Mouse (Mus musculus) embryo, embryonic 10.5 days (tissue): ENCODE measurements at regions not wholly inside any gene's neighbourhood (a gene's known extent, or its start where the extent isn't known, plus 50 kb on each side); places are given as distances from the start of the nearest gene placed in this dataset.
A peak's percentile ranks its signal among the peaks of the same experiment; 100 is the strongest.

Experiments used
- DNase-seq: peaks from one replicate; pipeline ENCODE4 v3.0.0-alpha.2; 2015; ENCODE audit warnings: low spot score

DNA sequence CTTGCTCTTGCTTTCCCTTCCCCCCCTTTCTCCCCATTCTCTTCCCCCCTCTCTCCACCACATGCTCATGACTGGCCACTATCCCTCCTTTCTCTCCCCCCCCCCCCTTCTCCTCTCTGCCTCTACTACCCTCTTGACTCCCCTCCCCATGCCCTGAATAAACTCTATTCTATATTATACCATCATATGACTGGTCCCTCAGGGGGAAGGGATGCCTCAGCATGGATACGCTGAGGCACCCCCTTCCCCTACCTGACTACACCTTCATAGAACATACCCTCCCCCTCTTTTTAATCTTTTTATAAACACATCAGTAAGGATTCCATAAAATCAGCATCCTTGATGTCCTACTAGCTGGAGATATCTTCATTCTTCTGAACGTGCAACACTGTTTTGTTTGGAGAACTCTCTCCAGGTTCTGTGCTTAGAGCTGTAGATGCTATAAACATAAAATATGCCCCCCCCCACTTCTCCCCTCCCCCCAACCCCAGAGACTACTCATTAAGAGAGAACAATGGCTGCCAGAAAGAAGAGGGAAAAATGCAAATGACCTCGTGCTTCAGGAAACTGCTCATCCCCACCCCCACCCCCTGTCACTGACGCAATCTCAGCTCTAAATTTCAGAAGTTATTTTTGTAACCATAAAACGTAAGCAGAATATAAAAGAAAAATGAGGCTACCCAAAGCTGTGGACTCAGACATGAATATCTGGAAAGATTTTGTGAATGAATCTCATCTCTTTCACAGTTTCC lies 102.3 kb downstream of the Pja2 start:
- no peak for DNase-seq

DNA sequence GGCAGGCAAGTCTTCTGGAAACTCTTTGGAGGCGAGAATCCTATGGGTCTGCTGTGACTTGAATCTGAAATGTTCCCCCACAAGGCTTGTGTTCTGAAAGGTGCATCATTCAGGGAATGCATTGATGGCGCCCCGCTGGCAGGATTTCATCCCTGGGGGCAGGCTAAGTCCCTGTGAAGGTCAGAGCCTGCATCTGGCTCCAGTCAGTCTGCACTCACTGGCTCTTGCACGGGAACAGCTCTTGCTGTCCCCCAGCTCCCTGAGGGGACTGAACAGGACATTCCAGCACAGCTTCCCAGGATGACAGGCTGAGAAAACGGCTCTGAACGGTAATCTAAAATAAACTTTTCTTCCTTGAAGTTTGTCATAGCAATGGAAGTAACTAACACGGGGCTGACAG lies 117.1 kb downstream of the Pja2 start:
- DNase-seq: peak; percentile 33

DNA sequence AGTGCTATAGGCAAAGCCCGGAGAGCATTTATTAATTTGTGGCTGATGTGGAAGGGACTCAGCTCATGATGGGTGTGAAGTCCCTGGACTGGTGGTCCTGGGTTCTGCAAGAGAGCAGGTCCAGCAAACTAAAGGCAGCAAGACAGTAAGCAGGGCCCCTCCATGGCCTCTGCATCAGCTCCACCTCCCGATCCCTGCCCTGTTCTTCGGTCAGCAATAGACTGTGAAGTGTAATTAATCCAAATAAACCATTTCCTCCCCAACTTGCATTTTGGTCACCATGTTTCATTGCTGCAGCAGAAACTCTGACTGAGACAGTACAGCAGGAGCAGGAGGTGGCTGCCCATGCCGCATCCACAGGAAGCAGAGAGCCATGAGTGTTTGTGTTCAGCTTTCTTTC lies 118.5 kb downstream of the Pja2 start:
- no peak for DNase-seq

DNA sequence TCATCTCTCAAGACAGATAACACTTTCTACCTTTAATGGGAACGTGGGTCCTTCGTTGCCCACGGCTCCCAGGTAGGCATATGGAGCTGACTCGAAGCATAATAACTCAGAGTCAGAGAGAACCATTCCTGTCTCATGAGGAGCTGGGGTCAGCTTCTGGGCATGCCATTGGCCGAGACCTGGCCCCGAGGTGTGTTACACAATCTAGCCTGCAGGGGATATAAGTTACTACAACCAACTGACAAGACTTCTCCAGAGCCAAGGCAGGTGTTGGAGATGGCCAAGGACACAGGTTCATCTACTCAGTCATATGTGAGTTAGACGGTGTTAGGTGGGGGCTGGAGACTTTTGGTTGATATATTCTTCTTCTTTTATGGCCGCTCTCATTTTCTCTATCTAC lies 120.4 kb downstream of the Pja2 start:
- no peak for DNase-seq

DNA sequence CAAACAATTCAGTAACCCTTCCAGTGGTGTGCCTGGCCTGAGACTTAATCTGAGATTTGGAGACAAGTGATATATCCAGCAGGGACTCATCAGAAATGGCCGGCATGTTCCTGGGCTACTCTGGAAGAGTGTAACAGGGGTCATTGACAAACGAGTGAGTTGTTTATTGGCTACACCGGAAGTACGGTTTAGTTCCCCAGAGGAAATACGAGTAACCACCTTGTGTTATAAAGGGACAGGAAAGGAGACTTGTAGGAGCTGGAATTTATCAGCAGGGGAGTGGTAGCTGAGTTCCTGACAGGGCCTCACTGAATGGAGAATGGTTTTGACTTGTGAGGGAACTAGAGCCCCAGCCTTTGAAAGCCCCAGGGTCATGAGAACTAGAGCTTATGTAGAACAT lies 121.3 kb downstream of the Pja2 start:
- DNase-seq: no peak

DNA sequence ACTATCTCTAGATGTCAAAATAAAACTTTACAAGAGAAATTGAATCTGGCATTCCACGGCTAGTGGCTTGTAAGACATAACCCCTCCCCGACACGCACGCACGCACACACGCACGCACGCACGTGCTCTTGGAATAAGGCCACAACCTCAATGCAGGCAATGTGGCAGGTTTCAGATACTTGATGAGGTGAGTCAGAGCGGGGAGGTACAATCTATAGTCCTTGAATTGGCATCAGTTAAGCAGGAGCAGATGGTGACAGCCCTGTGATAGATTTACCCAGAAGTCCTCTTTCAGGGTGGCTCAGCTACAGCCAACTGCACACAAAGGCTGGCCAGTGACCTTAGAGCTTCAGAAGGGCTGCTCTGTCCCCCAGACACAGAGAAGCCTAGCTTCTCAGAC lies 122.1 kb downstream of the Pja2 start:
- DNase-seq: no peak

DNA sequence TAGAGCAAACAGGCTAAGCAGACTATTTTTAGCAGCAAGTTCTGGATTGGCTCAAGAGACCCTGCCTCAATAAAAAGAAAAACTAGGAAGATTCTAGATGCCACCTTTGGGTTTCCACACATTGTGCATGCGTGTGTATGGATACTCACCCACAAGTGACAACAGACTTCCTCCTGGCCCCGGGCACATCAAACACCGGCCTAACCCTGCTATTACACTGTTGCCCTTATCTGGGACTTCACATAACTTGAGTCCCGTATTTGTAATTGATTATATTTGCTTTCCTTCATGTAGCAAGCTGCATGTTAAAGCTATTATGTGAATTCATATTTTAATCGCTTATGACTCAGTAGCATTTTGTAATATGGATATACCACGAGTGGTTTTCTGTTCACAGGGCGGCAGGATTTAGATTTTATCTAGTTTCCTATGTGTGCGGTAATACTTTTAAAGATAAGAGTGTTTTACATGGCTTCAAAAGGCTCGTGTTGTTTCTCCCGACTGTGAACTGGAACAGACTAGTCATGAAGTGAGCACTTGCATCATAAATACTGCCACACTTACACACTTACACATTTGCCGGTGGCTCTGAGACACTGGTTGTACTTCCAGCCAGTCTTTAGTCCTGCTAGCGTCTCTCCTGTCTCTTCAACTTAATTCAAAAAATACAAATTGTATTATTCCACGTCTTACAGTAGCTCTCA lies 123.4 kb downstream of the Pja2 start:
- DNase-seq: no peak

DNA sequence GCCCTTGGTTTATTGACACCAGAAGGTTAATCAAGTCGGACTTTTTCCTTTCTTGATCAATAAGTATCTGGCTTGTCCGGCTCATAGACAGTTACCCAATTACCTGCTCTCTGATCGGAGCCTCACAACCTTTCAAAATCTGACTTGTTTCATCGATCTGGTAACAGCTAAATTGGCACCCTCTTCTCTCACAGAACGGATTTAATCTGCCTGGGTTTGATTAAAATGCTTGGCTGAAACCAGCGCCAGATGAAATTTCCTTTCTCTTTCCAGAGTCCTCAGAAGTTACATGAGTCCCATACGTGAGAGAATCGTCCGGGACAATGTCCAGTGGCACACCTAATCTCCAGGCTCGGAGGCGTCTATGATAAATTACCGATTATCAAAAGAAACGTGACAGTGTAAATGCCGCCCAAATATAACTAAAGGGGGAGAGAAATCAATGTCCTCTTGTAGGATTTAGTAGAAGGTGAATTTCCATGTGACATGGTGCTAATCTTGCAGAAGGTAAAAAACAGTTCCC lies 125.5 kb downstream of the Pja2 start:
- no peak for DNase-seq

DNA sequence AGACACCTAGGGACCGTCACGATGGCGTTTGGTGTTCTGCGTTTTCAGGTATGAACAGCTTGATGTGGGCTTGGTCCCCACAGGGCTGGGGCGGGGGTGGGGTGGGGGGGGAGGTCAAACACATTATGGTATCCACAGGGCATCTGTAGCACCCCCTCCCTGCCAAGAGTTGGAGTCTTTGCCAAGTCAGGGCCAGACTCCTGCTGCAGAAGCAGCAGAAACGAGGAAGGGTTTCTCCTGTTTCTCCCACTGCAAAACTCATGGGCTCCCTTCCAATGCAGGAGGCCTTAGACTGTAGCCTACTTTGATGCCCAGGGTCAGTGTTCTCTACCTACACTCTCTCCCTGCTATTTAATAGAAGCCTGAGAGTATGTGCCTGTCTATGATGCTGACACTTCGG lies 128.1 kb downstream of the Pja2 start:
- DNase-seq: no peak

DNA sequence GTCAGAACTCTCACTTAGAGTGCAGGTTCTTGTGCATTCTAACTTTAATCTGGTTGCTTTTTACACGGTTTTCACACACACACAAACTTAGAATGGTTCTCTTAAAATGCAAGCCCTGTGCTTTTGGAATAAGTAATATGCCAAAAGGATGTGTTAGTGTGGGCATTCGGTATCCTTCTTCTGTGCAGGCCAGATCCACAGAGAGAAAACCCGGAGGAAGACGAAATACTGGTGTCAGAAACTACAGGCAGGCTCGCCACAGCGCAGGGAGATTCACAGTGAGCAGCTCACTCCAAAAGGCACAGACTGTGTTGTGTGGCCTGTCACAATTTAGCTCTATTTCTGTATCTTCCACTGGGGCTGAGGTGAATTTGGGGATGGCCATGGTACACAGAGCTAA lies 129.5 kb downstream of the Pja2 start:
- DNase-seq: no peak

DNA sequence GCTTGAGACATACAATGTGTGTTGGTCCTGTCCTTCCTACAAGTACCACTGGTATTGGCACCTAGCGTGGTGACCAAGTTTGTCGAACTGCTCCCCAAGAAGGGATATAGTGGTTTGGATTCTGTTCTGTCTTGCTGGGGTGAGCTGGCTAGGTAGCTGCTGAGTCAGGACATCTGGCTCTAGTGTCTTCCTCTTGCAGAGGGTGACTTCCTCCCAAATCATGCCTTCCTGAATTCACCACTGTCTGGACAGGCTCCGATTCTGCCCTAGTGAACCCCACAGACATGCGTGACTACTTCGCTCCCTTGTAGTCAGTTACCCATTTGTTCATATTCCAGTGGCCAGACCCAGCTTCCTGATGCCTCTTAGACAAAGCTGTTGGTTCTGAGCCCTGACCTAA lies 130.1 kb downstream of the Pja2 start:
- DNase-seq: no peak

DNA sequence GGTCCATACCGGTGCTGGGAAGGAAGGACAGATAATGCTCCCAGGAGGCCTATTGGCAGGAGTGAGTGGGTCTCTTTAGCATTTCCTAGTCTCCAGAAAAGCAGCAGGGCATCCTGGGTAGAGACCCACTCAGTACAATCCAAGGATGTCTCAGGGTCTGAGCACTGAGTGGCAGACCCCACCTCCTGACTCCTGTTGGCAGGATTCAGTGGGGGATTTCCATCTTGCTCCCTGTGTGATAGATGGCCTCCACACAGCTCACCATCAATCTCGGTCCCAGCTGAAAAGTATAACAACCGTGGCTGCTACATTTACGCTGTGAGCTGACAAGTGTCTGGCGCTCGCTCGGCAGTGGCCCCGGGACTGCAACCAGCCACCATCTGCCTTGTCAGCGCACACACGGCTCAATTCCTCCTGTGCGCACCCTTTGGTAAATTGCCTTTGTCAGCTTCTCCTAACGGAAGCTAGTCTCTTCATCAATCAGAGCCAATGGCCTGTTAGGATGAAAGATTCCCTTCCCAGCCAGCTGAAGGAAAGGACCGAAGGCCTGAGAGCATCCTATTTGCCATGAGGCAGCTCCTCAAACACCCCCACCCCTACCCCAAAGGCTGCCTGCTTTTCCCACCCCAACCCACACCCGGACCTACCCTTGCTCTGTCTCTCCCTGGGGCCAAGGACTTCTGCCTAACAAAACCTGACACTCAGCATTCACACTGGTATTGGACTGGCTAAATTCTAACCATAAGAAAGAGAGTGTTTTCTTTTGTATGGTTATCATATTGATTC lies 131.4 kb downstream of the Pja2 start:
- peak; percentile 42 for DNase-seq

DNA sequence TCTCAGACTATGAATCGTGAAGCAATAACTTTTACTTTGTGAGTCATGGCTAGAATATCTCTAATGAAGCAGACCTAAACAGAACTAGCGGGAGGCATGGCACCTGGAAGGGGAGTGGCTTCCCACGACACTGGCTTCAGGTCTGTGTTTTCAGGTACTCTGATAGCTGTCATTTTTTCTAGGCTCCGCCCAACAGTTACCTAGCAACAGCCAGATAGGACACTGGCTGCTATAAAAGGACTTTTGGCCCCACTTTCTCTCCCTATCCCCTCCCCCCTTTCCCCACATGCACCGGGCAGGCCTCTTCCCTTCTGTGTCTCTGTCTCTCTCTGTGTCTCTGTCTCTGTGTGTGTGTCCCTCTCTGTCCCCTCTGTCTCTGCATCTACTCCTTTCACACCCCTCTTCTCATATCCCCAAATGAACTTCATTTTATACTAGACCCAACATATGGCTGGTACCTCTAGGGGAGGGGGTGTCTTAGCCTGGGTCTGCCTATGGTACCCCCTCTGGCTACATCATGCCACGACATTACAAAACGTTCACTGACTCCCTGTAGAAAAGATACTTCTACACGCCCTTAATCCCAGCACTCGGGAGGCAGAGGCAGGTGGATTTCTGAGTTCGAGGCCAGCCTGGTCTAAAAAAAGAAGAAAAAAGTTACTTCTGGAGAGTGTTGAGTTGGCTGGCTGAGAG lies 132.3 kb downstream of the Pja2 start:
- no peak for DNase-seq

DNA sequence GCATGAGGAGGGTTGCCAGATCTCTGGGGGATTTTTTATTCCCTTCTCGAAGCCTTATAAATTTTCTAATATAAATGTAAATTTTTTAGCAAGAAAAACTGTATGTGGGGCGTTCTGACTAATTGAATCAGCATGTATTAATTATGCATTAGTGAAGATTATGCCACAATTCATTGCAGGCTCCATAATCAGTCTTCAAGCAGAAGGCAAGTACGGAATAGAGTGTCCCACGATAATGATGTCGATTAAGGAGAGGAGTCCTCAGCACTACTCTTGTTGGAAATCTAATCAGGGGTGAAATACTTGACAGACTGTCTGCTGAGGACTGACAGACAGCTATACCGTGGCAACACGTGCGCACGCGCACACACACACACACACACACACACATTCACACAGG lies 135.3 kb downstream of the Pja2 start:
- no peak for DNase-seq

DNA sequence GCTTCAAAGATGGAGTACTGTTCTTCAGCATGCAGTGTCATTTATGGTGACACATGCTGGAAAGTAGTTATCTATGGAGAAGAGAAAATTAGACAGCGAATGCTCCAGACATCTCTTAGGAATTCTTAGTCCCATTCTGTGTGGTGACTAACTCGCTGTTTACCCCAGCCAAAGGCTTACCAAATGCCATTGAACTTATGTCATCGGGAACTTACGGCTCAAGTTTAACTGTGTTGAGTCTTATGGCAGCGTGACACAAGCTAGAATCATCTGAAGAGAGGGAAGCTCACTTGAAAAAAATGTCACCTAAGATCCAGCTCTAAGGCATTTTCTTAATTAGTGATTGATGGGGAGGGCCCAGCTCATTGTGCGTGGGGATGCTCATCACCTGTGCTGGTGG lies 138.7 kb downstream of the Pja2 start:
- DNase-seq: no peak
